Mouse (Mus musculus): ENCODE results near the gene Ublcp1. TPM values are rescaled to one million over a fixed set of nuclear protein-coding genes. Genes with fewer than 3 reads are reported as not detected.

Gene Ublcp1
- total RNA-seq, 1 experiment, result 22.2 TPM

GRCm38 (mm10) chr11:44517561-44518280, 47.4 kb upstream of the Ublcp1 start:
- H3K36me3 ChIP-seq (ENCODE audit: control insufficient read depth, insufficient read depth, low read length, poor library complexity, severe bottlenecking), result no peaks in the 10 kb centered on the region
- DNase-seq (ENCODE audit: low read depth, low spot score), result peak; percentile 37
- TF ChIP-seq CHD2 (IDR thresholded peaks at IDR 0.05; ENCODE audit: low read depth, low read length) (no peak), MAFK (IDR thresholded peaks at IDR 0.05; ENCODE audit: insufficient read depth, low read depth, low read length) (no peak), HCFC1 (IDR thresholded peaks at IDR 0.05; ENCODE audit: borderline replicate concordance, insufficient read depth, low read length) (no peak), ZC3H11A (IDR thresholded peaks at IDR 0.05; ENCODE audit: borderline replicate concordance, low read depth, low read length) (no peak), ZNF384 (IDR thresholded peaks at IDR 0.05; ENCODE audit: low read depth, low read length) (no peak)
- peak overlapping the region; percentile 16; the same call in 1 of the 2 replicates for H3K9ac ChIP-seq (ENCODE audit: insufficient read depth, low read depth, low read length, poor library complexity, severe bottlenecking)
- in situ Hi-C loops (cut with MboI; ENCODE audit: low sequenced_read_pairs in 2 of 2, unreplicated experiment in 2 of 2), result no loop called here
- H3K4me1 ChIP-seq (ENCODE audit: control insufficient read depth in 2 of 2, insufficient read depth in 2 of 2, low read length in 2 of 2, poor library complexity in 1 of 2), result peaks cover 0 to 2% of the 10 kb centered on the region in 2 experiments; a peak in 1 of 4 replicates
- peak overlapping the region; percentile 91 to 94; a peak in 1 of 4 replicates for H3K4me3 ChIP-seq (ENCODE audit: insufficient read depth in 1 of 2, low read depth in 1 of 2, low read length in 2 of 2, poor library complexity in 1 of 2, severe bottlenecking in 1 of 2)
- no peaks in the 10 kb centered on the region for H3K9me3 ChIP-seq (ENCODE audit: control insufficient read depth, insufficient read depth, low read depth, low read length)
- H3K27ac ChIP-seq (ENCODE audit: insufficient read depth, low read depth, low read length, poor library complexity, severe bottlenecking), result no peak overlapping the region

GRCm38 (mm10) chr11:44516362-44516761, 46.1 kb upstream of the Ublcp1 start:
- no peak overlapping the region for H3K9ac ChIP-seq (ENCODE audit: insufficient read depth, low read depth, low read length, poor library complexity, severe bottlenecking)
- in situ Hi-C loops (cut with MboI; ENCODE audit: low sequenced_read_pairs in 2 of 2, unreplicated experiment in 2 of 2), result no loop called here
- H3K9me3 ChIP-seq (ENCODE audit: control insufficient read depth, insufficient read depth, low read depth, low read length), result no peaks in the 10 kb centered on the region
- no peak overlapping the region for H3K4me3 ChIP-seq (ENCODE audit: insufficient read depth in 1 of 2, low read depth in 1 of 2, low read length in 2 of 2, poor library complexity in 1 of 2, severe bottlenecking in 1 of 2)
- H3K36me3 ChIP-seq (ENCODE audit: control insufficient read depth, insufficient read depth, low read length, poor library complexity, severe bottlenecking), result no peaks in the 10 kb centered on the region
- H3K4me1 ChIP-seq (ENCODE audit: control insufficient read depth in 2 of 2, insufficient read depth in 2 of 2, low read length in 2 of 2, poor library complexity in 1 of 2), result peaks cover 0 to 2% of the 10 kb centered on the region in 2 experiments; a peak in 1 of 4 replicates
- no peak for DNase-seq (ENCODE audit: low read depth, low spot score)
- no peak overlapping the region for H3K27ac ChIP-seq (ENCODE audit: insufficient read depth, low read depth, low read length, poor library complexity, severe bottlenecking)
- TF ChIP-seq ZNF384 (IDR thresholded peaks at IDR 0.05; ENCODE audit: low read depth, low read length) (no peak), HCFC1 (IDR thresholded peaks at IDR 0.05; ENCODE audit: borderline replicate concordance, insufficient read depth, low read length) (no peak), ZC3H11A (IDR thresholded peaks at IDR 0.05; ENCODE audit: borderline replicate concordance, low read depth, low read length) (no peak), CHD2 (IDR thresholded peaks at IDR 0.05; ENCODE audit: low read depth, low read length) (no peak), MAFK (IDR thresholded peaks at IDR 0.05; ENCODE audit: insufficient read depth, low read depth, low read length) (no peak)

GRCm38 (mm10) chr11:44514666-44515065, 44.4 kb upstream of the Ublcp1 start:
- no peaks in the 10 kb centered on the region for H3K9me3 ChIP-seq (ENCODE audit: control insufficient read depth, insufficient read depth, low read depth, low read length)
- no peak for DNase-seq (ENCODE audit: low read depth, low spot score)
- in situ Hi-C loops (cut with MboI; ENCODE audit: low sequenced_read_pairs in 2 of 2, unreplicated experiment in 2 of 2), result no loop called here
- H3K36me3 ChIP-seq (ENCODE audit: control insufficient read depth, insufficient read depth, low read length, poor library complexity, severe bottlenecking), result no peaks in the 10 kb centered on the region
- no peak for TF ChIP-seq MAFK (IDR thresholded peaks at IDR 0.05; ENCODE audit: insufficient read depth, low read depth, low read length)
- no peak for TF ChIP-seq ZC3H11A (IDR thresholded peaks at IDR 0.05; ENCODE audit: borderline replicate concordance, low read depth, low read length)
- TF ChIP-seq ZNF384 (IDR thresholded peaks at IDR 0.05; ENCODE audit: low read depth, low read length), result no peak
- no peak for TF ChIP-seq HCFC1 (IDR thresholded peaks at IDR 0.05; ENCODE audit: borderline replicate concordance, insufficient read depth, low read length)
- TF ChIP-seq CHD2 (IDR thresholded peaks at IDR 0.05; ENCODE audit: low read depth, low read length), result no peak
- H3K9ac ChIP-seq (ENCODE audit: insufficient read depth, low read depth, low read length, poor library complexity, severe bottlenecking), result no peak overlapping the region
- no peak overlapping the region for H3K4me3 ChIP-seq (ENCODE audit: insufficient read depth in 1 of 2, low read depth in 1 of 2, low read length in 2 of 2, poor library complexity in 1 of 2, severe bottlenecking in 1 of 2)
- peaks cover 0 to 2% of the 10 kb centered on the region in 2 experiments; a peak in 1 of 4 replicates for H3K4me1 ChIP-seq (ENCODE audit: control insufficient read depth in 2 of 2, insufficient read depth in 2 of 2, low read length in 2 of 2, poor library complexity in 1 of 2)
- H3K27ac ChIP-seq (ENCODE audit: insufficient read depth, low read depth, low read length, poor library complexity, severe bottlenecking), result no peak overlapping the region

- in situ Hi-C loops (cut with MboI; ENCODE audit: low sequenced_read_pairs in 2 of 2, unreplicated experiment in 2 of 2), result no loop called here
- H3K27ac ChIP-seq (ENCODE audit: insufficient read depth, low read depth, low read length, poor library complexity, severe bottlenecking), result no peak overlapping the region
Observed at GRCm38 (mm10) chr11:44513026-44513422, 42.7 kb upstream of the Ublcp1 start.

More at GRCm38 (mm10) chr11:44513026-44513422, 42.7 kb upstream of the Ublcp1 start:
- Histone ChIP-seq H3K9me3 (ENCODE audit: control insufficient read depth, insufficient read depth, low read depth, low read length) (no peaks in the 10 kb centered on the region), H3K4me1 (ENCODE audit: control insufficient read depth in 2 of 2, insufficient read depth in 2 of 2, low read length in 2 of 2, poor library complexity in 1 of 2) (peaks cover 0 to 2% of the 10 kb centered on the region in 2 experiments; a peak in 1 of 4 replicates), H3K36me3 (ENCODE audit: control insufficient read depth, insufficient read depth, low read length, poor library complexity, severe bottlenecking) (no peaks in the 10 kb centered on the region), H3K4me3 (ENCODE audit: insufficient read depth in 1 of 2, low read depth in 1 of 2, low read length in 2 of 2, poor library complexity in 1 of 2, severe bottlenecking in 1 of 2) (no peak overlapping the region), H3K9ac (ENCODE audit: insufficient read depth, low read depth, low read length, poor library complexity, severe bottlenecking) (no peak overlapping the region)
- TF ChIP-seq HCFC1 (IDR thresholded peaks at IDR 0.05; ENCODE audit: borderline replicate concordance, insufficient read depth, low read length), result no peak
- no peak for TF ChIP-seq ZC3H11A (IDR thresholded peaks at IDR 0.05; ENCODE audit: borderline replicate concordance, low read depth, low read length)
- no peak for TF ChIP-seq CHD2 (IDR thresholded peaks at IDR 0.05; ENCODE audit: low read depth, low read length)
- TF ChIP-seq MAFK (IDR thresholded peaks at IDR 0.05; ENCODE audit: insufficient read depth, low read depth, low read length), result no peak
- no peak for TF ChIP-seq ZNF384 (IDR thresholded peaks at IDR 0.05; ENCODE audit: low read depth, low read length)
- DNase-seq (ENCODE audit: low read depth, low spot score), result no peak

All from ES-E14 (cell line).